Mouse (Mus musculus) ES-E14 (cell line): Measurements from ENCODE around the gene Tlr9.

Source experiments
- CHD2 ChIP-seq: IDR thresholded peaks from 2 replicates; pipeline ENCODE4 v1.6.1; 2014; ENCODE audit warnings: mild to moderate bottlenecking, low read depth, low read length, inconsistent platforms
- ZC3H11A ChIP-seq: IDR thresholded peaks from 2 replicates; pipeline ENCODE4 v1.6.1; 2012; ENCODE audit warnings: low read depth, mild to moderate bottlenecking, inconsistent platforms, low read length, borderline replicate concordance

- no peak for TF ChIP-seq ZC3H11A
- TF ChIP-seq CHD2, result peak; percentile 26; the same call in 1 of the 2 replicates
Measured at GRCm38 (mm10) chr9:106179964-106180363, 42.4 kb upstream of the Tlr9 start.
